ENCODE assay signal across 7 mouse cellular contexts in the genomic region with DNA sequence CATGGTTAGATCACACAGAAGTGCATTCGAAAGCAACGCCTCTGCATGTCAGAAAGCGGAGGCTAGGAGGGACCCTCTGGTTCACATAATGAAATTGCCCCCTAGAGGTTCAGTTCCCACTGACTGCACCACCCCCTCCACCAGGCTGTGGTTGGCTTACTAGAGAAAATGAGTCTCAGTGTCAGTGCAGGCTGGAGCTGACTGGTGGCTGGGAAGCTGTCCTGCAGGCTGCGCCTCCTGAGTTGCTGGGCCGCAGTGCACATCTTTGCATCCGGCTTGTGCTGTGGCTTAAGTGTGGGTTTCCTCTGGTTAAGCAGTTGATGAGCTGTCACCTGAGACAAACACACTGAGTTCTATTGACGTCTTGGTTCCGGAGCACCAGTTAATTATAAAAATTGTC.
DNase-seq lines count a peak whose midpoint lies in the region; ATAC-seq and TF ChIP-seq lines count a peak whose summit lies in the region.

No protein-coding gene starts in this region.

- intact Hi-C loops in gastrocnemius, adult 2 months (cut with DNase I) = no loop called here
- intact Hi-C loops in gastrocnemius, postnatal 14 days (cut with DNase I; ENCODE audit: low total_unique reads) = no loop called here

- H3K27me3 ChIP-seq in hindbrain, embryonic 16.5 days (replicated peaks; ENCODE audit: control insufficient read depth, insufficient read depth, low read length) = no peaks in the 10 kb centered on the region

- no peak overlapping the region for H3K27ac ChIP-seq in hindbrain, embryonic 16.5 days (ENCODE audit: low read depth, low read length)
- H3K27ac ChIP-seq in gastrocnemius, adult 2 months = no peak overlapping the region

- H3K36me3 ChIP-seq in hindbrain, embryonic 16.5 days (ENCODE audit: control insufficient read depth, insufficient read depth, low read length) = no peaks in the 10 kb centered on the region

- WGBS in hindbrain, embryonic 16.5 days = 34% methylated on average over 8 of the region's 8 CpGs

- TF ChIP-seq CTCF in gastrocnemius, adult 2 months (IDR thresholded peaks at IDR 0.05) = no peak

- peak; percentile 67 for ATAC-seq in hindbrain, embryonic 16.5 days

- no peaks in the 10 kb centered on the region for H3K9me3 ChIP-seq in hindbrain, embryonic 16.5 days (ENCODE audit: control insufficient read depth, low read length)

- no peak overlapping the region for H3K9ac ChIP-seq in hindbrain, embryonic 16.5 days (ENCODE audit: low read depth, low read length)

- no peak overlapping the region for H3K4me3 ChIP-seq in hindbrain, embryonic 16.5 days (ENCODE audit: low read length)
- no peak overlapping the region for H3K4me3 ChIP-seq in gastrocnemius, adult 2 months

- H3K4me2 ChIP-seq in hindbrain, embryonic 16.5 days (ENCODE audit: low read length) = no peak overlapping the region

- peak; percentile 57 for DNase-seq in CD4-positive, CD25-positive, alpha-beta regulatory T cell, adult 2 months (ENCODE audit: low read depth, low spot score)
- DNase-seq in brain, adult 2 months (ENCODE audit: low read depth, low spot score) = peak; percentile 24
- DNase-seq in naive thymus-derived CD4-positive, alpha-beta T cell, adult 2 months (ENCODE audit: low read depth) = peak; percentile 67
- DNase-seq in gastrocnemius, adult 2 months = no peak
- no peak for DNase-seq in gastrocnemius, postnatal 14 days
- DNase-seq in cerebellum, adult 9-10 months = no peak

- no peaks in the 10 kb centered on the region for H3K4me1 ChIP-seq in hindbrain, embryonic 16.5 days (ENCODE audit: control insufficient read depth, insufficient read depth, low read depth, low read length)

Comparison
In these comparisons a context has a peak if more than half of its experiments do, and no peak if none do; other contexts are left out.
1. DNase-seq: peak in CD4-positive, CD25-positive, alpha-beta regulatory T cell, adult 2 months (single experiment), brain, adult 2 months (single experiment) and naive thymus-derived CD4-positive, alpha-beta T cell, adult 2 months (single experiment); none in gastrocnemius, adult 2 months (single experiment), gastrocnemius, postnatal 14 days (single experiment) and cerebellum, adult 9-10 months (single experiment).